Mouse (Mus musculus): ENCODE data around the gene Spock2. TPM values are rescaled to one million over a fixed set of nuclear protein-coding genes. Genes with fewer than 3 reads are reported as not detected.

The Spock2 gene
- total RNA-seq, 1 experiment from 2014 or later = 0.23 TPM

DNA sequence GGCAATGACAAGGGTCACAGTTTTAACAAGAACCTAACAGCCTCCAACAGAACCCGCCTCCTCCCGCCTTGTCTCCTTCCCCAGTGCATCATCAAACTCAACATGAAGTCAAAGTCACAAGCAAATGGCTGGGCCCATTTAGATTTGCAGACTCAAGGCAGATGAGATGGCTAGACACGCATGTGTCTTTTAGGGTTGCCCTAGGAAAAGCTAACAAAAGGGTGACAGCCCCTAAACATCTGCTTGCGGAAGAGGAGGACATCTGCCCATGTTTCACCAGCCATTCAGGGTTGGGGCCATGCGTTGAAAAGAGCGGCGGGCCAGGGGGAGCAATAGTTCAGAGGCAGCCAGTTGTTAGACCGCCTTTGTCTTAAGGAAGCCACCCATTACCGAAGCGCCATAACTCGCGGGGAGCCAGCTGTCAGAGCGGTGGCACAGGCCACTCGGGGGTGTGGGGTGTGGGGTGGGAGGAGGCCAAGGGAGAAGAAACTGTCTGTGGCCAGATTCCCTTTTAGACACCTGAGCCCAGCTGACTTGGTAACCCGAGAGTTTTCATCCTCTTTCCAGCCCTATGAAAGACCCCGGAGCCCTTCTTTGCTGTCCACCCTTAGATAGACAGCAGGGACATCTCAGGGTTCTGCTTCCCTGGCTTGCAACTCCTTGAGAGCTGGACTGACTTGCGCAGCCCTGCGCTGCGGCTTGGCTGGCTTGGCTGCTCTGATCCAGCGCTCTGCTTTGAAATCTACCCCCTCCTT is 451 bp upstream of the Spock2 start:
- ATAC-seq (ENCODE audit: extremely low read depth, insufficient number of reproducible peaks, low FRiP score, poor library complexity, severe bottlenecking) = no peak

DNA sequence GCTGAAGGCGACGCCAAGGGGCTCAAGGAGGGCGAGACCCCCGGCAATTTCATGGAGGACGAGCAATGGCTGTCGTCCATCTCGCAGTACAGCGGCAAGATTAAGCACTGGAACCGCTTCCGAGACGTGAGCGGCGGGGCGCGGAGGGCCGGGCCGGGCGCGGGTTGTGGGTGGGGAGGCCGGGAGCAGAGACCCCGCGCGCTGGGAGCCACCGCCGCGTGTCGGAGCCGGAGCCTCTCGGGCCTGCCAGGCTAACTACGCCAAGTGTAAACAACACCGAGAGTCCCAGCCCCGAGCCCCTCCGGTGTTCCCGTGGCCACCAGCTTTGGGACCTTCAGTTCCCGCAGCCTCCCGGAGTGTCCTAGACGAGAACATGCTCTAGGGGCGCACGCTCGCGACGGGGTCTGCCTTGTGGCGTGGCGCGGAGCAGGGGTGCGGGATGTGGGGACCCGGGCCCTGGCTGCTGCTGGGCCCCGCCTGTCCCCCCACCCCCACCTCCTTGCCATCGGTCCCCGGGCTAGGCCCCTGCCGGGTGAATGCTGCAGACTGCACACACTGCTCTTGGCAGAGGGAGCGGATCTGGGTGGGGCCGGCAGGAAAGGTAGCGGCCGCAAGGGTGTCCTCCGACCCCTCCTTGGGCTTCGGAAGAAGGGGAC is 640 bp downstream of the Spock2 start:
- 0 out of 2 replicates have a peak, but pooled peaks have one; percentile 20 for ATAC-seq (ENCODE audit: extremely low read depth, insufficient number of reproducible peaks, low FRiP score, poor library complexity, severe bottlenecking)

DNA sequence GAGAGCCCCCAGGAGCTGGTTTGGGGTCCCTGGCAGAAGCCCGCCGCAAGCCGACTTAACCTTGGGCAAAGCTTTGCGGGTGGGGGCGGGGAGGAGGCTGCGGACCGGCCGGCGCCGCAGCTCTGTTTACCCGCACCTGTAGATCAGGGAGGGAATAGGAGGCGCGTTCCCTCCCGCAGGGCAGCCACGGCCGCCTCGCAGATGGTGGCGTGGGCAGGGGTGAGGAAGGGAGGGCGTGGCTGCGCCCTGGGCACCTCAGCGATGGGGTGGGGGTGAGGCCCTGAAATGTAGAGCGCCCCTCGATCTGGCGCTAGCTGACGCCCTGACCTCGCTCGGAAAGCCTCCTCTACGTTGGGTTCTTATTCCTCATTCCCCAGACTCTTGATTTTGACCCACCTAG is 1.4 kb downstream of the Spock2 start:
- no peak for ATAC-seq (ENCODE audit: extremely low read depth, insufficient number of reproducible peaks, low FRiP score, poor library complexity, severe bottlenecking)

DNA sequence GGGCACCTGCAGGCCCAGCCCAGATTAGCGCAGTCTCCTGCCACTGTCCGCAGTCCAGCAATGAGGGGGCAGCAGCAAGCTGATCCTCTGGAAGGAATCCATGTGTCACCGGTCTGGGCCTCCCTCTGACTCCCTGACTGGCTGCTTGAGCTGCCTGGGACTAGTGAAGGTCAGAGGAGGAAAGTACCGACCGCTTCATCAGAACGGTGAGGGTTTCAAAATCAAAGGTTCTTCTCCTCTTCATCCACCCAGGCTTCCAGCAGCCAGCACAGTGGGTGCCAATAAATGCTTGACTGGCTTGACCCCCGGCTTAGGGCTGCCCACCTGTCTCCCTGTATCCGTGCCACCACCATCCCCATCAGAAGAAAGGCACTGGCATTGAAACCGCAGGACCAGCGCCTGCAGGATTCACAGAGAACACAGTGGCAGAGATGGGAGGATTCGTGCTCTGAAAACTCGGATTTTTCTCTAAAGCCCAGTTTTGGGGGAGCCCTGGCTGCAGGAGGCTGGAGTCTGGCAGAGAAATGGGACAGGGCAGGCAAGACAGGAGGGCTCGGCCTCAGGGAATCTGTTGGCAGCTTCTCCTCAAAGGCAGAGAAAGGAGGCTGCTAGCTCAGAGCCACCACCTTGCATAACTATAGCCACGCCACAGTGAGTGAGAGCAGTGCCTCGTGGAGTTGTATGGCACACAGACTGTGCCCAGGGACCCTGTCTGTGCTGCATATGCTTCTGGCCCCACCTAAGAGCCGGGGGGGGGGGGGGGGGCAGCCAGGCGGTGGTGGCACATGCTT is 2.5 kb downstream of the Spock2 start:
- ATAC-seq (ENCODE audit: extremely low read depth, insufficient number of reproducible peaks, low FRiP score, poor library complexity, severe bottlenecking) = no peak

DNA sequence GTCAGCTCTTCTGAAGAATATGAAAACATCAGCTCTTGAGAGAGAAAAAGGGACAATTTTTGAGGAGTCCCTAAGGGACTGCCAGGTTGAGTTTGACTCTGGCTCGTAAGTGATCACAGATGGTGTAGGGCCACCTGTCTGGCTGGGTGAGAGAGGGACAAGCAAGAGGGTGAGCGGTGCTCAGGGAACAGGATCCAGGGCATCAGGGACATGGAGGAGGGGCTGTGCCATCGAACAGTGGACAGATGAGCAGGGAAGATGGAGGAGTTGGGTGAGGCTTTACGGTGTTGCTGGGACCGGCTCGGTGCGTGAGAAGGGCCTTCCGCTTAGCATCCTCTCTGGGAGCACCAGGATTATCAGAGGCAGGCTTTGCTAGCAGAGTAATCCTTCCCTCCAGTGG is 3.3 kb downstream of the Spock2 start:
- no peak for ATAC-seq (ENCODE audit: extremely low read depth, insufficient number of reproducible peaks, low FRiP score, poor library complexity, severe bottlenecking)

DNA sequence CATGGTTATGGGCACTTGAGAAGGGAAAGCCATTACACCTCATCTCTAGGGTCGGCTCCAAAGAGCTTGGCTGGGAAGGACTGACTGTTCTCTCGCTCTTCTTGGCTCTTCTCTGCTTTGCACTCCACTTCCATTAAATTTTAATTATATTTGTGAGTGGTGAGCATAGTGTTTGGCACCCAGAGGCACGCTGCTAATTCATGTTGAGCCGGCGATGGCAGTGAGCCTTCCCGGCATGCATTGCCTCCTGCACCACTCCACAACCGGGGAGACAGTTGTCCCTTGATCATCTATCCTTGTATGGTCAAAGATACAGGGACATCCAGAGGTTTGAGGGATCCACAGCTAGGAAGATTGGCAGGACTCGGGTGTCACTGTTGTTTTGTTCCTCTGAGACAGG is 4.0 kb downstream of the Spock2 start:
- ATAC-seq (ENCODE audit: extremely low read depth, insufficient number of reproducible peaks, low FRiP score, poor library complexity, severe bottlenecking) = no peak

DNA sequence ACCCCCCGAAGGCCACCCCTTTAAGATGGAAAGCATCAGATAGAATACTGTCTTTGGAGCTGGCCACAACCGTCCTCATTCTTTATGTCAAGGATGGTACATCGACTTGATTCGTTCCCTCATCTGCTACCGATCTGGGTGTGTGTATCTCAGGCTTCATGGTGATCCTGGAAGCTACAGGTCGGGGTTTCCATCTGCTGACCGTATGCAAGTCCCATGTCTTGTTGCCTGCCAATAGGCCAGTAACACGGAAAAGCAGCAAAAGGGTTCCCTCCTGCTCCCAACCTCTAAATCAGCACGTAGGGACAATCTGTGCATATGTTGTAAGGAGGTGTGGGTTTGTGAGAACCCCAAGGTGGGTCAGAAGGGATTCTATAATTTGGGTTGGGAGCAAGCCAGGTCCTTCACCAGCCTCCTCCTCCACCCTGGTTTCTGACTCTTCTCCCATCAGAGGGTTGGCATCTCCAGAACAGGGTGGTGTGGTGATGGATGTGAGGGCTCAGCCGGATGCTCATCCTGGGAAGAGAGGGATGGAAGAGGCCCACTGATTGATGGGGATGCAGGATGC is 5.0 kb downstream of the Spock2 start:
- ATAC-seq (ENCODE audit: extremely low read depth, insufficient number of reproducible peaks, low FRiP score, poor library complexity, severe bottlenecking) = no peak

DNA sequence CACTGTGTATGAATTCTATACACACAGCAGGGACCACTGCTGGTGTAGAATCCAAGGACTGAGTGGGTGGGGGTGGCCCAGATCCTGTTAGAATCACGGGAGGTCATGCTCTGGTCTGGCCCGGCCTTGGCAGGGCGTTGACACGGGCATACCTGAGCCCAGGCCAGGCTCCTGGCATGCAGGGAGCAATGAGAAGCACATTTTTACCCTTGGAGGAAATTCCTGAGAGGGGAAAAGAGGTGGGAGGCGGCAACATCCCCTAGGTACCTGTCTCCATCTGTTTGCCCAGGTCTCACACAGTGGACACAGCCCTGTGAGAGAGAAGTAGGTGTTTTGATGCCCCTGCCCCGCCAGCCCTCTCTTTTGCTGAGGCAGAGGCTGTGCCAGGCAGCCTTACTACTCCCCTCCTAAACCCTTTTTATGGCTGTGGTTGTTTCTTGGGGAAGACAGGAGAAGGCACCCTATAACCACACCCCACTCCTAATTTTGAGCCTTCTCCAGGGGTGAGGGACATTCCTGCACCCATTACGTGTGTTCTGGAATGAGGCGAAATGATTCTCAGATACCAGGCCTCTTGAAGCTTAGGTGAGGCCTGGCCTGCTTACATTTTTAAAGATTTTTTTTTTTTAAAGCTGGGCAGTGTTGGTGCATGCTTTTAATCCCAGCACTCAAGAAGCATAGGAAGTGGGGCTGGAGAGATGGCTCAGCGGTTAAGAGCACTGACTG is 8.1 kb downstream of the Spock2 start:
- ATAC-seq (ENCODE audit: extremely low read depth, insufficient number of reproducible peaks, low FRiP score, poor library complexity, severe bottlenecking) = no peak

DNA sequence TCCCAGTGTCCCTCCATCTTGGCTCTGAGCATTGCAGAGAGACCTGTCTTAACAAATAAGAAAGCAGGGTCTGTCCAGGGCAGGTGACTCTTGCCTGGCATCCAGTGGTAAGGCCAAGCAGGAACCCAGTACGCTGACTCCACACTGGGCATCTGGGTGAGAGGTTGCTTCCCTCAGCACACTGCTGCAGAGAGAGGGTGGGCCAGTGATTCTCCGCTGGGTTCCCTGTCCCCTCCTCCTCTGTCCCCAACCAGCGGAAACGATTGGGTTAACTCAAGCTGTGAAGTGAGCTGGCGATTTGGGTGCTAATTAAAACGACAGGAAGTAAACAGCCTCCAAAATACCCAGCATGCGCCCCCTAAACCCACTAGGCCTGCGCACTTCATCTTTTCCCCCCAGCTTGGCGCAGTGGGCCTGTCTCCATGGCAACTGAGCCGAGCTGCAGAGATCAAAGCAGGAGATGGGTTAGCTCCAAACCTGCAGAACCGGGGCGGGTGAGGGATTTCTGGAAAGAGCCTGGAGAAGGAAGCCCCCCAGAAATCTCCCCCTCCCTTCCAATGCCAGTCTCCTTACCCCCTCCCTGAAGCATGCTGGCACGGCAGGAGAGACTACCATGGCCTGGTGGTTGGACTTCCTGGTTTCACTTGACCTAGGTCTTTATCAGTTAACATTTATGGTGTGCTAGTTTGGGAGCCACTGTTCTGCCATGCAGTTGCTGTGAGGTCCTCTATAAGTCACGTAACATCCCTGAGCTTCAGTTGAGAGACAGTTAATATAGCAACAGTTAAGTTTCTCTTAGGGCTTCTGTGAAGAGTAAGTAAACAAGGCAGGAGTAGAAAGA is 9.5 kb downstream of the Spock2 start:
- peak; percentile 43; the same call in 1 of the 2 replicates for ATAC-seq (ENCODE audit: extremely low read depth, insufficient number of reproducible peaks, low FRiP score, poor library complexity, severe bottlenecking)

DNA sequence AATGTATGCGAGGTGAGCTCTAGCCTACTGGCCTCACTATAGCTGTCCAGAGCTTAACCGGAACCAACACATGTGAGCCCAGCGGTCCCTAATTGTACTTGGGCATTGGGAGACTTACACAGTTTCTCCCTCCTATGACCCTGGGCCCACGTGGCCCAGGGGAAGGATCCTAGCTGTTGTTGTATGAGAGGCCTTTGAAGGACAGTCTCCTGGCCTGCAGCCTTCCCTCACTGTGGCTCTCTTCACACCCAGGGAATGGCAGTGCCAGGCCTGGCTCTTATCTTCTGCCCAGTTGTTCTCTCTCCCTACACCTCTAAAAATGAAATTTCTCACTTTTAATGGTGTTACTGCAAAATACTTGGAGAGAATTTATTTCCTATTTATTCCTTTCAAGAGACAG is 11.0 kb downstream of the Spock2 start:
- no peak for ATAC-seq (ENCODE audit: extremely low read depth, insufficient number of reproducible peaks, low FRiP score, poor library complexity, severe bottlenecking)

DNA sequence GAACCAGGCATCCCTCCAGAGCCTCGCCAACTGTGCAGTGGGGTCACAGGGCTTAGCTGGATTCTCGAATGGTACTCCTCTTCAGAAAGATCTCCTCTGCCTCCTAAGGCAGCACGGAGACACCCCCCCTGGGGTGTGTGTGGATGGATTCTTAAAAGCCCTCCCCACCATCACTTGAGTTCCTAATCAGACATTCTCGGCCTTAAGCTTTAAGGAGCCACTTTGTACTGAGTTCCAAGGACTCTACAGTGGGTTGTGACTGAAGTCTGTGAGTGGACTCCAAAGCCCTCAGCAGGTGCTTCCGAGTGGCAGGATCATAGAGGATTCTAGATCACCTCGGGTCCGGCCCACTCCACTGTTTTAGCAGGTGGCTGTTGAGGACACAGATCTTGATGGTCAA is 12.4 kb downstream of the Spock2 start:
- no peak for ATAC-seq (ENCODE audit: extremely low read depth, insufficient number of reproducible peaks, low FRiP score, poor library complexity, severe bottlenecking)

DNA sequence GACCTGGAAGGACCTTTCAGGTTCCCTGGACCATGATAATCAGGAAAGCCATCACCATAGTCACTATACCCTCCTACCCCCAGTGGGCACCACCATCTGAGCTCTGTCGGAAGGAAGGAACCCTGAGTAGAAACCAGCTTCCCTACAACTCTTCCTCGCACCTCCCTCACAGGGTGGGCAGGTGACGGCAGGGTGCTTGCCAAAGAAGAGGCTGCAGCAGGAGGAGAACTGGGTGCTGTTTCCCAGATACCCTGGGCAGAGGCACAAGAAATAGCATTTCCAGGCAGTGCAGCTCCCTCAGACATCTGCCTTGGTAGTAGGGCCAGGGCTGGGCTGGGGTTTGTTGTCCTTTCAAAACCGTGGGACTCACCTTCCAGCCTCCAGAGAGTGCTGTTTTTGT is 14.6 kb downstream of the Spock2 start:
- no peak for ATAC-seq (ENCODE audit: extremely low read depth, insufficient number of reproducible peaks, low FRiP score, poor library complexity, severe bottlenecking)

DNA sequence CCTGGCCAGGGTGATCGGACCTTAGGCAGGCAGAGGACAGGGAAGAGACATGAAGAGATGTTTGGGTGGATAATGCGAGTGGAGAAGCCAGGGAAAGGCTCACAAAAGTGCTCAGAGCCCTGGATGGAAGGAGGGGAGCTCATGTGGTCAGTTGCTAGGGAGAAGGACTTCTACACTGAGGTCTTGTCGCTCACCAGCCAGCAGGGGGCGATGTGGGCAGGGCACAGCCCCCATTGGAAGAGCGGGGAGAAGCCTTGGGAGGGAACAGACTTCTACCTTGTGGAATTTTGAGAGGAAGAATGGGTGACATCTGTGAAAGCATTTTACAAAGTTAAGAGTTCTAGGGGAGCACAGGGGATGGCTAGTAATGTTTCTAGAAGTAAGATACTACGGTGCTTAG is 18.1 kb downstream of the Spock2 start:
- ATAC-seq (ENCODE audit: extremely low read depth, insufficient number of reproducible peaks, low FRiP score, poor library complexity, severe bottlenecking) = no peak

DNA sequence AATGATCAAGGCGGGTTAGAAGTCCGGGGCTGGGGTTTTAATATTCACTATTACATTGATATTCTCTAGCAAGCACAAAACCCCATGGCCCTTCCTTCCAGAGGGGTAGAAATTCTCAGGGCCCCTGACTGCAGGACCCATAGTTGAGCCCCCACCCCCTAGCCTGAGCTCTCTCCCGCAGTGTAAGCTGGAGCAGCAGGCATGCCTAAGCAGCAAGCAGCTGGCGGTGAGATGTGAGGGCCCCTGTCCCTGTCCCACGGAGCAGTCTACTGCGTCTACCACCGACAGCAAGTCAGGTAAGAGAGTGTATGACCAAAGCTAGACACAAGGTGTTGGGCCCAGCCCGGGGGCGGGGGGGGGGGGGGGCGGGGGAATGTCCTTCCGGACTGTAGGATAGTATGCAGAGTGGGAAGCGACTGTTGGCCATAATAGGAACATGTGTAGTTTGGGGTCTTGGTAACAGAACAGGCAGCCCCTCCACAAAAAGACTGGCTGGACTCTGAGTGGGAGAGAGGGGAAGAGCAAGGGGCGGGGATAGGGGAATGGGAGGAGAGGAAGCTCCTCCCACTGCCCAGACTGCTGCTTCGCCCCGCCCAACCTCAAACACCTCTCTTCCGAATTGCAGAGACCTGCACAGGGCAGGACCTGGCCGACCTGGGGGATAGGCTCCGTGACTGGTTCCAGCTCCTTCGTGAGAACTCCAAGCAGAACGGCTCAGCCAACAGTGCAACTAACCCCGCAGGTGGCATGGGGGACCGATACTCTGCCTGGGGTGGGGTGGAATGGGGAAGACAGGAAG is 19.7 kb downstream of the Spock2 start:
- no peak for ATAC-seq (ENCODE audit: extremely low read depth, insufficient number of reproducible peaks, low FRiP score, poor library complexity, severe bottlenecking)

DNA sequence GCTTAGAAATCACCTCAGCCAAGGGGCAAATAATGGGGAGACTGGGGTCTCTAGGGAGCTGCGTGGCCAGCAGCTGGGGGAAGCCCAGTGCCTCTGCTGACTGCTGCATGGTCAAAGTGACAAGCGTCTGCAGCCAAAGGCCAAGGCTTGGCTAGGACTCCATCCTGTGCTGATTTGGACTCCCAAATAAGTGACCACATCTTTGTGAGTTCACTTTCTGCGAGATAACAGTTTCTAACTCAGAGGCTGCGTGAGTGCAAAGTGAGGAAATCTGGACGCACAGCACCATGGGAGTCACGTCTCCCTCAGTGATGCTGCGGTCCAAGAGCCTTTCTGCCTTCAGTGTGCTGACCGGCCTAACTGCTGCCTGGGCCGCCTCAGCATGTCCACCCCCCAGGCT is 22.3 kb downstream of the Spock2 start:
- no peak for ATAC-seq (ENCODE audit: extremely low read depth, insufficient number of reproducible peaks, low FRiP score, poor library complexity, severe bottlenecking)

DNA sequence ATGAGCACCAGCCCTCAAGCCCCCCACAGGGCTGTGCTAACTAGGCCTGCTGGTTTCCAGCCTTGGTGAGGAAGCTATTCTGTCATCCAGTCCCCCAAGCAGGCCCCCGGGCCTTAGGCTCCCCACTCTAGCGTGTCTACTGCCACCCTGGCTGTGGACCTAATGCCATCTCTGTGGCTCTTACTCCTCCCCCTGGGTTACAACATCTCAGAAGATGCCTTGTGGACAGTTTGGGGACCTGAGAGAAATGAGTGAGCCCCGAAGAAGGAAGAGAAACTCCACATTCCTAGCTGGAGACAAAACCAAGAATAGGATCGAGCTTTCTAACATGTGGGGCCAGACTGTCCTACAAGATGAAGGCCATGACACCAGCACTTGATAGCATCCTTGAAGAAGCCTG is 24.5 kb downstream of the Spock2 start:
- ATAC-seq (ENCODE audit: extremely low read depth, insufficient number of reproducible peaks, low FRiP score, poor library complexity, severe bottlenecking) = no peak

DNA sequence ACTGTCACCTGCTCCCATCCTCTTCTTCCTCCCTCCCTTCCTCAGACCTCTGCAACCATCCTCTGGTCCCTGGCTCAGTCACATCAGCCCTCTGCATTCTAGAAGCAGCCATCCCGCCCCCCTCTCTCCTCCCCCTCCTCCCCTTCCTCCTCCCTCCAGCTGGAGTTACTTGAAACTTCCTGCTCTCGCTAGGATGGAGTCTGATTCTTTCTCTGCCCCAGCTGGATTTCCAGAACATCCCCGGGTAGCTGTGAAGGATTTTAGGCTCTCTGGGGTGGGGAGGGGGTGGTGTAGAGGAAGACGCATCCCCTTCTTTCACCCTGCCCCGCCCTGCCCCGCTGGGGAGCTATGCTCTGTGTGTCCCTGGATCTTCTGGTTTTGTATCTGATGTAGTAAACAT is 27.5 kb downstream of the Spock2 start:
- no peak for ATAC-seq (ENCODE audit: extremely low read depth, insufficient number of reproducible peaks, low FRiP score, poor library complexity, severe bottlenecking)

Data from neutrophil, adult 5-6 weeks (primary cell).